Mouse (Mus musculus) thymus, adult 2 months (tissue): ENCODE measurements around the gene Haus5.

Experiments
- CTCF ChIP-seq: fragments of 200-500 bp; IDR thresholded peaks from 2 replicates; pipeline ENCODE4 v1.5.1; 2012; ENCODE audit warnings: mild to moderate bottlenecking, control low read depth, low read length, moderate library complexity, borderline replicate concordance; ENCODE audit not compliant: control insufficient read depth, poor library complexity, insufficient read depth; ENCODE audit errors: extremely low read depth
- POLR2A ChIP-seq: fragments of 200-500 bp; IDR thresholded peaks from 2 replicates; pipeline ENCODE4 v1.6.1; 2012; ENCODE audit warnings: mild to moderate bottlenecking, low read length, control low read depth, moderate library complexity; ENCODE audit not compliant: control insufficient read depth, poor library complexity, insufficient read depth; ENCODE audit errors: extremely low read depth

DNA sequence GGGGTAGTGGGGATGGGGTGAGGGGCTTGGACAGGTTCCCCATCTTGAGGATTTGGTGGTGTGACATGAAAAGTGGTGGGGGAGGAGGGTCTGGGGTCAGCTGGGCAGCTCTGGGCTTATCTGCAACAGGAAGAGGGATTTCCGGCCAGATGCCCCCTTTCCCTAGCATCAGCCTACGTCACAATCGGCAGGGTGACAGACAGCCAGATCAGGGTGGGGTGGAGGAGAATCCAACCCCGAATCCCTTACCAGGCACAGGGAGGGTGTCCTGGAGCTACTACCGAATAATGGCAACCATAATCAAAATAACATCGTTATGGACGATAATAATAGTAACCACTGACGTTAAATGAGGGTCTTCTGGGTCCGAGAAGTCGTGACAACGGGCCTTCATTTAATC is 28.4 kb downstream of the Haus5 start:
- TF ChIP-seq CTCF (no peak), POLR2A (no peak)
